Mouse (Mus musculus): ENCODE results near the gene Fggy.

Fggy gene

DNA sequence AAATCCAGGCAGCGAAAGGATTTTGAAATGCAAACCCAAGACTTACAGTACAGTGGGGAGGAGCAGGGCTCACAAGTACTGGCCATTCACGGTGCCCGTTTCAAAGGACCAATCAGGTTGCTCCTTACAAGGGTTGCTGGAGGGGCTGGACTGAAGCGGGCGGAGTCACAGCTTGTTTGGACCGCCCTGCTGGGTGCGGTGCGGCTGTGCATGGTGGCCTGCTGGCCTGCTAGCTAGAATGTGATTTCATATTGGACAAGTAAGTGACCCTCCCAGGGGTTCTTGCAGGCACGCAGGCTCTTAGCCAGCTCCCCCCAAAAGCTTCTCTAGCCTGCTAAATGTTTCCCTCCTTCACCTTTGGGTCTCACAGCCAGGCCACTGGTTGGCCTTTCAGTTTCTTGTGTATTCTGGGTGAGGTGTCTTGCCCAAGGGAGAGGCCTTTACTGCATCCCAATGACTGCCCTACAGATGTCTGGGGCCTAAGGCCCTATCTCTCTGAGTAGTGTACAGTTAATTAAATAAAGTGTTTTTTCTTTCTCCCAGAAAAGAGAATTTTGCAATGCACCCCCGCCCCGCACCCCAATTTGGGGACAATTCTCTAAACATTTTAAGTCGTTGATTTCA is at the start of gene Fggy:
Gene Fggy, plus strand, starts transcription at position 175 of the 624 bp plus-strand sequence.
- peak; percentile 98 for DNase-seq (ENCODE audit: low spot score)

GRCm38 (mm10) chr4:95507946-95508311 is 49.4 kb upstream of the Fggy start:
- no peak for DNase-seq (ENCODE audit: low spot score)

DNA sequence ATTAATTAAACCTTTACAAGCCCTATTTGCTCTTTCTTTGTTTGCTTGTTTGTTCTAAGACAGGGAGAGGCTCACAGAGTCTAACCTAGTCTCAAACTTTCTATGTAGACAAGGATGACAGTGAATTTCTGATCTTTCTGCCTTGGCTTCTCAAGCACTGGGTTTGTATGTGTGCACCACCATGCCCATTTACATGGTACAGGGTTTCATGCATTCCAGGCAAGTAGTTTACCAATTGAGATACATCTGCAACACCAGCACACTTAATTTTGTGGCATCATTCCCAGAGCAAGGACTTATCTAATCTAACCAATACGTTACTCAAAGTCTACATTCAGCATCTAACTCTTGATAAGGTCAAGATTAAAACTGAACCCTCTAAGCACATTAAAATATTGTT is 38.9 kb upstream of the Fggy start:
- DNase-seq (ENCODE audit: low spot score) = no peak

DNA sequence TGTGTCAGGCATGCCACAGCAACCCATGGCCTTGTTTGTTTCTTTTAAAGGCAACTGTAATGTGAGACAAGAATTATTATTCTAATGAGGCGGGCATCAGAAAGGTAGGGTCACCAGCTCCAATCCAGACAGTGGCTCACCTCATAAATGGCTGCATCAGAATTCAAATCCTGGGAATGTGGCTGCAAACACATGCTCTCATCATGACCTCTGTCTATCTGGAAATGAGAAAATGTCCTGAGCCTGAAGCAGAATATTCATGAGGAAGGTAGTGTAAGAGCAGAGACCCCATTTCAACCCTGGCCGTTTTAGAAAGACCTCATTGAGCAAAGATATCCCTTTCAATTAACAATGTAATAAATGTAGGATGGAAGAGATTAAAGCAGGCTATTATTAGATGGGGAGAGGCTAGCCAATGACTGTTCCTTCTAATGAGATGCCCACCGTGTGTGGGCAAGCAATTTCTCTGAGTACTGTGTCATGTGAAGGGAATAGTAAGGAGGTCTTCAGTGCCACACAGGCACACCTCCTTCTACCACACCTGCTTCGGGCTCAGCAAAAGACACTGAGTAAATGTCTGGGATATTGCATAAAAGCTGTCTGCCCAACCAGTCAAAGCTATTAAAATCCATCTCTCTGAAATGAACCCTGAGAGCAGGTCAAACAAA is 37.2 kb upstream of the Fggy start:
- no peak for DNase-seq (ENCODE audit: low spot score)

- DNase-seq (ENCODE audit: low spot score) = no peak
Observed at GRCm38 (mm10) chr4:95520643-95521032, 36.7 kb upstream of the Fggy start.

DNA sequence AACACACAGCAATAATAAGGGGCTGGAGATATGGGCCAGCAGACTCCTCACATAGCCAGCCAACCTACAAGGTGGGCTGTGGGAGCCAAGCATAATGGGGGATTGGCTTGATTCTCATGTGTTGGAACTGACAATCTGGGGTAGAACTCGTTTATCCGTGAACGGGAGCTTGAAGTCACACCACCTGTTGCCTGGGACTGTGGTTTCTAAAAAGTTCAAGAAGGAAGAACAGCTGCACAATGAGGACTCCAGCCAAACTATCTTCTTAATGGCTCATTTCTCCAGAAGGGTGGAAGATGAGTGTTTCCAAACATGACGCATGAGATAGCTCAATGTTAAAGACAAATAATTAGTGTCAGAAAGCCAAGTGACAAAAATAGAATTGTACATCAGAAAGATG is 30.7 kb upstream of the Fggy start:
- no peak for DNase-seq (ENCODE audit: low spot score)

GRCm38 (mm10) chr4:95530757-95531156 is 26.6 kb upstream of the Fggy start:
- DNase-seq (ENCODE audit: low spot score) = no peak

GRCm38 (mm10) chr4:95533946-95534345 is 23.4 kb upstream of the Fggy start:
- no peak for DNase-seq (ENCODE audit: low spot score)

DNA sequence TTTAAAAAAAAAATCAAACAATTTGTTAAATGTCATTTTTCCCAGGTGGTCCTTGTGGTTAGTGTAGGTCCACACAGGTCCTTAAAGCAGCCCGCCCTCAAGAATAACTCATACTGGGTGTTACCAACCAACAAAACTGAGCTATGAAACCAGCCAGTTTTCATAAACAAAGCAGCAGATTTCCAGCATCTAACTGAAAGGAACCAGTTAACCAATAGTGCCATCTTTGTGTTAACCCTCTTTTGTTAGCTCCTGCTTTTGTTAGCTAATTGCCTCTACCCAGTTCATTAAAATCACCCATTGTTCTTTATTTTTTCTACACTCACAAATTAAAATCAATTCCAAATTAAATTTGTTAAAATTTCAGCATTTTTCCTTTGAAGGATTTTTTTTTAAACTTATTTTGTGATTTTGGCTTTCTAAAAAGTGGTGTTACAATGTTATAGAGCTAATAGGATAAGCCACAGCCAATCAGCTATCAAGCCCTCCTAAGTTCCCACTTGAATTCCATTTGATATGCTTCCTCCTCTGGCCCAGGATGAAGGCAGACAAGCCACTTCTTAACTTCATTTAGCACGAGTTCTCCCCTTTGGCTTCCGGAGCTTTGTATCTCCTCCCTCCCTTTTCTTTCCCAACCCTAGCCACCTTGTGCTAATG is 15.8 kb upstream of the Fggy start:
- no peak for DNase-seq (ENCODE audit: low spot score)

- DNase-seq (ENCODE audit: low spot score) = no peak
Observed at GRCm38 (mm10) chr4:95542039-95542790, 15.1 kb upstream of the Fggy start.

DNA sequence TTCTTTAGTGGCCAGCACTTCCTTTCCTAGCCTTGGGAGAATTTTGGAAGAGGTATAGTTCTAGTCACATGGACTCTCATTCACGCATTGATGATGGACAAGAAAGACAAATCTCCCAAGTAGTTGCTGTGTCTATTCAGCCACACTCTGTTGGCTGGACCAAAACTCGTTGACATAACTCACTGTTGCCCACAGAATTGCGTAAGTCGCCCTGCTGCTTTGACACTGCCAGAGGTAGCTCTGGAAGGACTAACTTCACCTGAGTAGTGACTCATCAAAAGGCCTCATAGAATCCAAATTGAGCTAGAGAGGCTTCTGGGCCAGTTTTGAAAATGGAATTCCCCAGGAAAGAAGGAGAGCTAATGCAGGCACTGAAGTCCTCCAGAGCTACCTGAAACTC is 13.8 kb upstream of the Fggy start:
- DNase-seq (ENCODE audit: low spot score) = no peak

DNA sequence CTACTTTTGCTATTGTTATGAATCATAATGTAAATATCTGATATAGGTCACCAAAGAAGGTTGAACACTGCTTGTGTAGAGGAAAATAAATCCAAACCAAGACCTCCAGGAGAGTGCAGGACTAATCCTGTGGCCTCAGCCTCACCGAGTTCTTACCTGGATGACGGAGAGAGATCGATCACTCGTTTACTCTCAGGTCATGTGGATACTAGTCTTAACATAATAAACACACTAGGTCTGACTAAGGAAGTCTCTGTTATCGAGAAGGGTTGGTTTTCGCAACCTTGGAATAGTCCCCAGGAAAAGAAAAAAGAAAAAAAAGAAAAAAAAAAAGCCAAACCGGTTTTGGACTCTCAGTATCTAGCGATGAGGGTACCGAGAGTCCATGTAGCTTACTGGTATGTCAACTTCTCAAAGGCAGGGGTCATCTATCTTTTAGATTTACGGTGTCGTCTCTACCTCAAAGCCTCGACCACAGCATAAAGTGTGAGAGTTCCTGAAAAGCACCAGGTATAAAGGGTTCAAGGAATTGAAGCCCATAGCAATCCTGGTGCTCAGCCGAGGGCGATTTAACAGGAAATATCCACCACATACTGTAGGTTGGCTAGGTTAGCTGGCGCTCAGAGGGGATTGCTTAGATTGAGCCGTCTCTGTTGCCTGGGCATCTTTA is 509 bp upstream of the Fggy start:
- no peak for DNase-seq (ENCODE audit: low spot score)

- DNase-seq (ENCODE audit: low spot score) = no peak
Observed at GRCm38 (mm10) chr4:95558271-95558888, 1.1 kb downstream of the Fggy start.

- DNase-seq (ENCODE audit: low spot score) = no peak
Observed at GRCm38 (mm10) chr4:95571621-95572020, 14.3 kb downstream of the Fggy start.

- no peak for DNase-seq (ENCODE audit: low spot score)
Observed at GRCm38 (mm10) chr4:95573704-95574103, 16.4 kb downstream of the Fggy start.

- no peak for DNase-seq (ENCODE audit: low spot score)
Observed at GRCm38 (mm10) chr4:95575411-95575911, 18.2 kb downstream of the Fggy start.

DNA sequence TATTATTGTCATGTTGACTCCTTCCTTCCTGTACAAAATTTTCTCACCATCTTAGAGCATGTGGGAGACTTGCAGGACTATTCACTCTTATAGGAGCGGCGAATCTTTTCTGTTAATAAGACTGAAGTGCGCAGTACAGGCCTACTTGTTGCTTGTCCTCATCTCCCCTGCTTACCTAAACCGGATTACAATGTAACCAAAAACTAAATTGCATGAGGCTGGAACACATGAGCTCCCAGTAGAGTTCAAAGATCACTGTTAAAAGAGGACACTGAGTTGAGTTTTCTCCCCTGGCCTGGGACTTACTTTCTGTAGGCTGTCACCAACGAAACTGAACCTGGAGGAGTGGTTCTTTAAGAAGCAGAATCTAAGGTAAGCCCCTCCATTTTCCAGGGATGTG is 21.9 kb downstream of the Fggy start:
- no peak for DNase-seq (ENCODE audit: low spot score)

GRCm38 (mm10) chr4:95584107-95584762 is 26.9 kb downstream of the Fggy start:
- DNase-seq (ENCODE audit: low spot score) = no peak

DNA sequence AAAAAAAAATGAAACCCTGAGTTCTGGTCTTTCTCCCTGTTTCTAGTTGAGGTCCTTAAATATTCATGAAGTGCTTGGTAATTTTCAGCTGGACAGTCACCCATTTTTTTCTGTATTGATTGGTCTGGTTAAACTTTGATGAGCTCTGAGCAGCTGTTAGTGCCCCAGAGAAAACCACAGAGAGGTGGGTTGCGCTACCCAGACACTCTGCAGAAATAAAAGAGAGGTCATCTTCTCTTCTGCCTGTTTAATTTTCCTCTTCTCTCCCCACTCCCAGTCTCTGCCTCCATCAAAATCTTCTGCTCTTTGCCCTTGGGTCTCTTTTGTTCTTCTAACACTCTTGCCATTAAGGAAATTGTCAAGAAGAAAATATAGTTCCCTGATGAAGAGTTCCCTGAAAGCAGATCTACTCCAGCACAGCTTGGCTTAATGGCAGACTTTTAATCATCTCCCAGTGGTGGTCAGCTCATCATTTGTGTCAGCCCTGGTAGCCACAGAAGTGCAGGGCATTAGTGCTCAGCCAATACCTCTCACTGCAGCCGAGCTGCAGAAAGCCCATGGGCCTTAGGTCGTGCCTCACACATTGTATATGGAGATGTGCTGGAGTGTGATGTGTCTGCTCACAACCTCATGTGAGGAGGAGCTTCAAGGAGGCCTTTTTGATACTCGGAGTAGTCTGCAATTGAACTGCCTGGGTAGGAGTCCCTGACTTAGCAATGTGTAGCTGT is 29.1 kb downstream of the Fggy start:
- no peak for DNase-seq (ENCODE audit: low spot score)

GRCm38 (mm10) chr4:95588722-95589283 is 31.5 kb downstream of the Fggy start:
- DNase-seq (ENCODE audit: low spot score) = no peak

All from layer of hippocampus, adult 9-10 months (tissue).